ENCODE assay signal across 9 mouse cellular contexts in genomic region chr10:81356352-81356990, GRCm38 (mm10). TPM values are rescaled to one million over a fixed set of nuclear protein-coding genes. Genes with fewer than 3 reads are reported as not detected.
A peak's percentile ranks its signal among the peaks of the same experiment; 100 is the strongest.
DNase-seq lines count a peak whose midpoint lies in the region; ATAC-seq and TF ChIP-seq lines count a peak whose summit lies in the region.
"Had no signal": no experiment of that assay in that cellular context is flagged by ENCODE, and none has a peak within 500 bp of the region (broad histone marks: within the 10 kb centered on the region; RNA-seq: fewer than 3 reads in every experiment).

No protein-coding gene starts in this region.

- TF ChIP-seq CTCF in heart, adult 2 months (IDR thresholded peaks at IDR 0.05): no peak
- TF ChIP-seq CTCF in bone marrow macrophage, adult 2 months (IDR thresholded peaks at IDR 0.05; ENCODE audit: low read depth, low read length): no peak

- H3K9ac ChIP-seq in heart, adult 2 months (ENCODE audit: low read depth, low read length): no peak overlapping the region
- H3K9ac ChIP-seq in intestine, embryonic 14.5 days (ENCODE audit: low read length): no peak overlapping the region

- H3K79me2 ChIP-seq in heart, adult 2 months (replicated peaks; ENCODE audit: control insufficient read depth, insufficient read depth, low read length): no peaks in the 10 kb centered on the region

- peaks cover 6% of the 10 kb centered on the region for H3K4me1 ChIP-seq in heart, adult 2 months (ENCODE audit: control insufficient read depth, insufficient read depth, low read length)
- H3K4me1 ChIP-seq in bone marrow macrophage, adult 2 months (ENCODE audit: control insufficient read depth, insufficient read depth, low read length): peaks cover 41% of the 10 kb centered on the region
- peaks cover 18% of the 10 kb centered on the region for H3K4me1 ChIP-seq in intestine, embryonic 14.5 days (replicated peaks; ENCODE audit: control insufficient read depth, insufficient read depth, low read length)

- H3K27ac ChIP-seq in heart, adult 2 months: peak overlapping the region; percentile 59
- H3K27ac ChIP-seq in bone marrow macrophage, adult 2 months (ENCODE audit: insufficient read depth, low read depth, low read length): peak overlapping the region; percentile 98
- H3K27ac ChIP-seq in intestine, embryonic 14.5 days (ENCODE audit: low read depth): no peak overlapping the region

- ATAC-seq in intestine, embryonic 14.5 days (replicated peaks; ENCODE audit: low FRiP score, low TSS enrichment, low read depth): no peak
- peak; percentile 52 for ATAC-seq in megakaryocyte progenitor cell, adult 5-6 weeks (replicated peaks; ENCODE audit: poor library complexity)

- no peaks in the 10 kb centered on the region for H3K27me3 ChIP-seq in heart, adult 2 months (ENCODE audit: control insufficient read depth, insufficient read depth, low read length)
- H3K27me3 ChIP-seq in intestine, embryonic 14.5 days (replicated peaks; ENCODE audit: control insufficient read depth, insufficient read depth, low read length): no peaks in the 10 kb centered on the region

- 60% methylated on average over 12 of the region's 12 CpGs for WGBS in heart, adult 2 months
- 58% methylated on average over 12 of the region's 12 CpGs for WGBS in intestine, embryonic 14.5 days

- no peaks in the 10 kb centered on the region for H3K36me3 ChIP-seq in heart, adult 2 months (ENCODE audit: control insufficient read depth, insufficient read depth, low read length)
- no peaks in the 10 kb centered on the region for H3K36me3 ChIP-seq in intestine, embryonic 14.5 days (ENCODE audit: control insufficient read depth, insufficient read depth, low read length)

- TF ChIP-seq EP300 in heart, adult 2 months (IDR thresholded peaks at IDR 0.05; ENCODE audit: insufficient read depth, low read depth, low read length): no peak

- peak overlapping the region; percentile 97 for H3K4me2 ChIP-seq in intestine, embryonic 14.5 days (ENCODE audit: low read length)

- peak in 1 of 2 experiments; percentile 48 for DNase-seq in heart, adult 2 months
- DNase-seq in heart, adult 9 months (ENCODE audit: low spot score in 2 of 2): no peak
- DNase-seq in intestine, embryonic 14.5 days (ENCODE audit: low spot score): no peak
- no peak for DNase-seq in retina, postnatal 1 day
- no peak for DNase-seq in adipocyte (ENCODE audit: low spot score)
- DNase-seq in cerebellum, postnatal 25 days: no peak

- intact Hi-C loops in heart, adult 2 months (cut with DNase I): no loop called here

- no peak overlapping the region; the same call in 1 of the 2 replicates for H3K4me3 ChIP-seq in heart, adult 2 months
- peak overlapping the region; percentile 66 for H3K4me3 ChIP-seq in bone marrow macrophage, adult 2 months (ENCODE audit: insufficient read depth, low read length)
- H3K4me3 ChIP-seq in intestine, embryonic 14.5 days (ENCODE audit: low read depth, low read length): no peak overlapping the region

- TF ChIP-seq POLR2A in heart, adult 2 months (IDR thresholded peaks at IDR 0.05; ENCODE audit: insufficient read depth, low read depth, low read length): no peak
- no peak for TF ChIP-seq POLR2A in bone marrow macrophage, adult 2 months (IDR thresholded peaks at IDR 0.05; ENCODE audit: borderline replicate concordance, low read depth, low read length)

- H3K9me3 ChIP-seq in intestine, embryonic 14.5 days (ENCODE audit: control insufficient read depth, low read length): no peaks in the 10 kb centered on the region

RNA-seq across cellular contexts. Expression of gene Mfsd12, which starts 0.8 kb away (rescaled TPM):
- 10 to 100 TPM; 10.6 to 11.1 TPM for total RNA-seq in heart, adult 2 months (2021)
- 9.6 and 10.5 TPM in 2 replicates for polyA plus RNA-seq in heart, adult 2 months (2012; rRNA removed)
- 80.9 and 86.2 TPM in 2 replicates for polyA plus RNA-seq in bone marrow macrophage, adult 2 months (2012; ENCODE audit: insufficient read depth, insufficient read length, missing spikeins)
- polyA plus RNA-seq in intestine, embryonic 14.5 days (2014; fragmentation: Nextera tagmentation; extraction: Ambion mirVana): 4.8 and 6.9 TPM in 2 replicates
- total RNA-seq in megakaryocyte progenitor cell, adult 5-6 weeks (2015): 6.7 and 7.0 TPM in 2 replicates
- total RNA-seq in megakaryocyte progenitor cell, adult 5-6 weeks (2017): 12.1 and 12.6 TPM in 2 replicates

RNA-seq across cellular contexts. Expression of gene Hmg20b, which starts 6.2 kb away (rescaled TPM):
- 10 to 100 TPM; 55.6 to 58.1 TPM for total RNA-seq in heart, adult 2 months (2021)
- polyA plus RNA-seq in heart, adult 2 months (2012; rRNA removed): 44.3 and 54.9 TPM in 2 replicates
- 52.2 and 53.3 TPM in 2 replicates for polyA plus RNA-seq in bone marrow macrophage, adult 2 months (2012; ENCODE audit: insufficient read depth, insufficient read length, missing spikeins)
- polyA plus RNA-seq in intestine, embryonic 14.5 days (2014; fragmentation: Nextera tagmentation; extraction: Ambion mirVana): 85.0 and 86.8 TPM in 2 replicates
- total RNA-seq in megakaryocyte progenitor cell, adult 5-6 weeks (2015): 24.5 and 29.0 TPM in 2 replicates
- total RNA-seq in megakaryocyte progenitor cell, adult 5-6 weeks (2017): 22.2 and 32.3 TPM in 2 replicates

RNA-seq across cellular contexts. Expression of gene 4930404N11Rik, which starts 9.1 kb away (rescaled TPM):
- total RNA-seq in heart, adult 2 months (2021): 1 to 10 TPM in 1 of 2 experiments, under 1 TPM in 1; 0.64 to 1.1 TPM
- 0.32 and 1.2 TPM in 2 replicates for polyA plus RNA-seq in heart, adult 2 months (2012; rRNA removed)
- not detected in 2 replicates for polyA plus RNA-seq in bone marrow macrophage, adult 2 months (2012; ENCODE audit: insufficient read depth, insufficient read length, missing spikeins)
- 0.58 and 0.59 TPM in 2 replicates for polyA plus RNA-seq in intestine, embryonic 14.5 days (2014; fragmentation: Nextera tagmentation; extraction: Ambion mirVana)
- 0.59 and 0.99 TPM in 2 replicates for total RNA-seq in megakaryocyte progenitor cell, adult 5-6 weeks (2015)
- total RNA-seq in megakaryocyte progenitor cell, adult 5-6 weeks (2017): 0.92 and 2.2 TPM in 2 replicates
- total RNA-seq: liver, adult 2 months had no signal

RNA-seq across cellular contexts. Expression of gene Gipc3, which starts 13.4 kb away (rescaled TPM):
- total RNA-seq in heart, adult 2 months (2021): 1 to 10 TPM; 5.5 to 6.4 TPM
- 4.7 and 4.8 TPM in 2 replicates for polyA plus RNA-seq in heart, adult 2 months (2012; rRNA removed)
- not detected in 2 replicates for polyA plus RNA-seq in bone marrow macrophage, adult 2 months (2012; ENCODE audit: insufficient read depth, insufficient read length, missing spikeins)
- 0.07 and 0.11 TPM in 2 replicates for polyA plus RNA-seq in intestine, embryonic 14.5 days (2014; fragmentation: Nextera tagmentation; extraction: Ambion mirVana)
- 0.32 TPM in 1 of 2 replicates, not detected in the other for total RNA-seq in megakaryocyte progenitor cell, adult 5-6 weeks (2015)
- total RNA-seq in megakaryocyte progenitor cell, adult 5-6 weeks (2017): 0.17 TPM in 1 of 2 replicates, not detected in the other

RNA-seq across cellular contexts. Expression of gene Fzr1, which starts 21.8 kb away (rescaled TPM):
- total RNA-seq in heart, adult 2 months (2021): 10 to 100 TPM; 29.9 to 31.5 TPM
- polyA plus RNA-seq in heart, adult 2 months (2012; rRNA removed): 49.3 and 56.1 TPM in 2 replicates
- 32.6 and 35.0 TPM in 2 replicates for polyA plus RNA-seq in bone marrow macrophage, adult 2 months (2012; ENCODE audit: insufficient read depth, insufficient read length, missing spikeins)
- polyA plus RNA-seq in intestine, embryonic 14.5 days (2014; fragmentation: Nextera tagmentation; extraction: Ambion mirVana): 93.3 and 93.9 TPM in 2 replicates
- total RNA-seq in megakaryocyte progenitor cell, adult 5-6 weeks (2015): 17.1 and 21.7 TPM in 2 replicates
- total RNA-seq in megakaryocyte progenitor cell, adult 5-6 weeks (2017): 17.3 and 17.8 TPM in 2 replicates
